Mouse (Mus musculus): ENCODE measurements around the gene Dnm2. TPM values are rescaled to one million over a fixed set of nuclear protein-coding genes. Genes with fewer than 3 reads are reported as not detected.

Dnm2 gene
- polyA plus RNA-seq, 1 experiment from 2014 or later: 58.2 TPM

- Histone ChIP-seq H3K9me3 (ENCODE audit: control insufficient read depth, low read length) (no peaks in the 10 kb centered on the region), H3K9ac (ENCODE audit: low read length) (no peak overlapping the region), H3K4me1 (ENCODE audit: control insufficient read depth in 2 of 2, insufficient read depth in 2 of 2, low read length in 2 of 2) (no peaks in the 10 kb centered on the region), H3K4me2 (ENCODE audit: low read length) (no peak overlapping the region), H3K36me3 (ENCODE audit: control insufficient read depth, insufficient read depth, low read length) (peaks cover 72% of the 10 kb centered on the region), H3K27ac (replicated peaks in 1 of 2; ENCODE audit: control insufficient read depth in 1 of 2, insufficient read depth in 1 of 2, low read depth in 2 of 2, low read length in 2 of 2) (no peak overlapping the region), H3K4me3 (ENCODE audit: control insufficient read depth in 1 of 2, insufficient read depth in 1 of 2, low read depth in 1 of 2, low read length in 2 of 2) (no peak overlapping the region), H3K27me3 (ENCODE audit: control insufficient read depth, insufficient read depth, low read length) (no peaks in the 10 kb centered on the region)
- ATAC-seq (ENCODE audit: insufficient number of reproducible peaks, insufficient read depth, low FRiP score, low read depth): no peak
- 75% methylated on average over 2 of the region's 2 CpGs for WGBS
Measured at GRCm38 (mm10) chr9:21493907-21494306, 69.2 kb downstream of the Dnm2 start.

GRCm38 (mm10) chr9:21494726-21495125 lies 70.0 kb downstream of the Dnm2 start:
- Histone ChIP-seq H3K4me3 (ENCODE audit: control insufficient read depth in 1 of 2, insufficient read depth in 1 of 2, low read depth in 1 of 2, low read length in 2 of 2) (no peak overlapping the region), H3K27me3 (ENCODE audit: control insufficient read depth, insufficient read depth, low read length) (no peaks in the 10 kb centered on the region), H3K36me3 (ENCODE audit: control insufficient read depth, insufficient read depth, low read length) (peaks cover 76% of the 10 kb centered on the region), H3K9ac (ENCODE audit: low read length) (no peak overlapping the region), H3K4me1 (ENCODE audit: control insufficient read depth in 2 of 2, insufficient read depth in 2 of 2, low read length in 2 of 2) (no peaks in the 10 kb centered on the region), H3K4me2 (ENCODE audit: low read length) (no peak overlapping the region), H3K9me3 (ENCODE audit: control insufficient read depth, low read length) (no peaks in the 10 kb centered on the region), H3K27ac (replicated peaks in 1 of 2; ENCODE audit: control insufficient read depth in 1 of 2, insufficient read depth in 1 of 2, low read depth in 2 of 2, low read length in 2 of 2) (no peak overlapping the region)
- no peak; the same call in 1 of the 2 replicates for ATAC-seq (ENCODE audit: insufficient number of reproducible peaks, insufficient read depth, low FRiP score, low read depth)
- 53% methylated on average over 9 of the region's 9 CpGs for WGBS

- H3K4me3 ChIP-seq (ENCODE audit: control insufficient read depth in 1 of 2, insufficient read depth in 1 of 2, low read depth in 1 of 2, low read length in 2 of 2): no peak overlapping the region
- no peak overlapping the region for H3K4me2 ChIP-seq (ENCODE audit: low read length)
- H3K36me3 ChIP-seq (ENCODE audit: control insufficient read depth, insufficient read depth, low read length): peaks cover 65% of the 10 kb centered on the region
- peak; percentile 46; the same call in 1 of the 2 replicates for ATAC-seq (ENCODE audit: insufficient number of reproducible peaks, insufficient read depth, low FRiP score, low read depth)
- H3K9me3 ChIP-seq (ENCODE audit: control insufficient read depth, low read length): no peaks in the 10 kb centered on the region
- WGBS: 86% methylated on average over 19 of the region's 19 CpGs
- no peak overlapping the region for H3K27ac ChIP-seq (replicated peaks in 1 of 2; ENCODE audit: control insufficient read depth in 1 of 2, insufficient read depth in 1 of 2, low read depth in 2 of 2, low read length in 2 of 2)
- H3K9ac ChIP-seq (ENCODE audit: low read length): no peak overlapping the region
- H3K27me3 ChIP-seq (ENCODE audit: control insufficient read depth, insufficient read depth, low read length): no peaks in the 10 kb centered on the region
- H3K4me1 ChIP-seq (ENCODE audit: control insufficient read depth in 2 of 2, insufficient read depth in 2 of 2, low read length in 2 of 2): no peaks in the 10 kb centered on the region
Measured at GRCm38 (mm10) chr9:21496308-21497049, 71.8 kb downstream of the Dnm2 start.

GRCm38 (mm10) chr9:21497050-21497542 lies 72.4 kb downstream of the Dnm2 start:
- Histone ChIP-seq H3K9ac (ENCODE audit: low read length) (no peak overlapping the region), H3K36me3 (ENCODE audit: control insufficient read depth, insufficient read depth, low read length) (peaks cover 62% of the 10 kb centered on the region), H3K4me3 (ENCODE audit: control insufficient read depth in 1 of 2, insufficient read depth in 1 of 2, low read depth in 1 of 2, low read length in 2 of 2) (no peak overlapping the region), H3K27ac (replicated peaks in 1 of 2; ENCODE audit: control insufficient read depth in 1 of 2, insufficient read depth in 1 of 2, low read depth in 2 of 2, low read length in 2 of 2) (peak overlapping the region in 1 of 2 experiments; percentile 50; a peak in 2 of 4 replicates), H3K4me1 (ENCODE audit: control insufficient read depth in 2 of 2, insufficient read depth in 2 of 2, low read length in 2 of 2) (no peaks in the 10 kb centered on the region), H3K4me2 (ENCODE audit: low read length) (no peak overlapping the region), H3K9me3 (ENCODE audit: control insufficient read depth, low read length) (no peaks in the 10 kb centered on the region), H3K27me3 (ENCODE audit: control insufficient read depth, insufficient read depth, low read length) (no peaks in the 10 kb centered on the region)
- no peak for ATAC-seq (ENCODE audit: insufficient number of reproducible peaks, insufficient read depth, low FRiP score, low read depth)
- WGBS: 95% methylated on average over 16 of the region's 16 CpGs

GRCm38 (mm10) chr9:21497664-21498063 lies 73.0 kb downstream of the Dnm2 start:
- H3K27ac ChIP-seq (replicated peaks in 1 of 2; ENCODE audit: control insufficient read depth in 1 of 2, insufficient read depth in 1 of 2, low read depth in 2 of 2, low read length in 2 of 2): peak overlapping the region in 1 of 2 experiments; percentile 50; a peak in 1 of 4 replicates
- H3K4me2 ChIP-seq (ENCODE audit: low read length): no peak overlapping the region
- no peaks in the 10 kb centered on the region for H3K4me1 ChIP-seq (ENCODE audit: control insufficient read depth in 2 of 2, insufficient read depth in 2 of 2, low read length in 2 of 2)
- H3K9ac ChIP-seq (ENCODE audit: low read length): no peak overlapping the region
- no peaks in the 10 kb centered on the region for H3K27me3 ChIP-seq (ENCODE audit: control insufficient read depth, insufficient read depth, low read length)
- peaks cover 61% of the 10 kb centered on the region for H3K36me3 ChIP-seq (ENCODE audit: control insufficient read depth, insufficient read depth, low read length)
- H3K9me3 ChIP-seq (ENCODE audit: control insufficient read depth, low read length): no peaks in the 10 kb centered on the region
- no peak overlapping the region for H3K4me3 ChIP-seq (ENCODE audit: control insufficient read depth in 1 of 2, insufficient read depth in 1 of 2, low read depth in 1 of 2, low read length in 2 of 2)
- ATAC-seq (ENCODE audit: insufficient number of reproducible peaks, insufficient read depth, low FRiP score, low read depth): no peak
- 89% methylated on average over 2 of the region's 2 CpGs for WGBS

GRCm38 (mm10) chr9:21498284-21498902 lies 73.7 kb downstream of the Dnm2 start:
- no peak overlapping the region for H3K4me2 ChIP-seq (ENCODE audit: low read length)
- no peak overlapping the region for H3K27ac ChIP-seq (replicated peaks in 1 of 2; ENCODE audit: control insufficient read depth in 1 of 2, insufficient read depth in 1 of 2, low read depth in 2 of 2, low read length in 2 of 2)
- H3K27me3 ChIP-seq (ENCODE audit: control insufficient read depth, insufficient read depth, low read length): no peaks in the 10 kb centered on the region
- no peaks in the 10 kb centered on the region for H3K9me3 ChIP-seq (ENCODE audit: control insufficient read depth, low read length)
- peaks cover 63% of the 10 kb centered on the region for H3K36me3 ChIP-seq (ENCODE audit: control insufficient read depth, insufficient read depth, low read length)
- no peak for ATAC-seq (ENCODE audit: insufficient number of reproducible peaks, insufficient read depth, low FRiP score, low read depth)
- no peak overlapping the region for H3K9ac ChIP-seq (ENCODE audit: low read length)
- no peak overlapping the region for H3K4me3 ChIP-seq (ENCODE audit: control insufficient read depth in 1 of 2, insufficient read depth in 1 of 2, low read depth in 1 of 2, low read length in 2 of 2)
- WGBS: 86% methylated on average over 12 of the region's 12 CpGs
- H3K4me1 ChIP-seq (ENCODE audit: control insufficient read depth in 2 of 2, insufficient read depth in 2 of 2, low read length in 2 of 2): no peaks in the 10 kb centered on the region

- H3K4me1 ChIP-seq (ENCODE audit: control insufficient read depth in 2 of 2, insufficient read depth in 2 of 2, low read length in 2 of 2): no peaks in the 10 kb centered on the region
- H3K27me3 ChIP-seq (ENCODE audit: control insufficient read depth, insufficient read depth, low read length): no peaks in the 10 kb centered on the region
- peaks cover 73% of the 10 kb centered on the region for H3K36me3 ChIP-seq (ENCODE audit: control insufficient read depth, insufficient read depth, low read length)
- H3K27ac ChIP-seq (replicated peaks in 1 of 2; ENCODE audit: control insufficient read depth in 1 of 2, insufficient read depth in 1 of 2, low read depth in 2 of 2, low read length in 2 of 2): no peak overlapping the region
- H3K4me3 ChIP-seq (ENCODE audit: control insufficient read depth in 1 of 2, insufficient read depth in 1 of 2, low read depth in 1 of 2, low read length in 2 of 2): no peak overlapping the region
- H3K9ac ChIP-seq (ENCODE audit: low read length): no peak overlapping the region
- WGBS: 95% methylated on average over 8 of the region's 8 CpGs
- H3K9me3 ChIP-seq (ENCODE audit: control insufficient read depth, low read length): no peaks in the 10 kb centered on the region
- no peak for ATAC-seq (ENCODE audit: insufficient number of reproducible peaks, insufficient read depth, low FRiP score, low read depth)
- H3K4me2 ChIP-seq (ENCODE audit: low read length): no peak overlapping the region
Measured at GRCm38 (mm10) chr9:21503352-21503751, 78.6 kb downstream of the Dnm2 start.
